Mouse (Mus musculus) myocyte (in vitro differentiated cells): ENCODE measurements at regions not wholly inside any gene's neighbourhood (a gene's known extent, or its start where the extent isn't known, plus 50 kb on each side); places are given as distances from the start of the nearest gene placed in this dataset.

Source experiments
- MAX ChIP-seq: IDR thresholded peaks from one replicate; pipeline ENCODE4 v1.6.1; 2011; ENCODE audit warnings: low read depth, mild to moderate bottlenecking, control low read depth
- MYOG ChIP-seq, 3 experiments: IDR thresholded peaks; one replicate each; pipeline ENCODE4 v1.6.1; 2011; ENCODE audit warnings: control low read depth in 2 of 3, low read depth in 2 of 3, mild to moderate bottlenecking in 2 of 3; ENCODE audit not compliant: insufficient read length in 2 of 3, control insufficient read depth in 1 of 3, insufficient read depth in 1 of 3
- POLR2A ChIP-seq: IDR thresholded peaks from one replicate; pipeline ENCODE4 v1.6.1; 2011; ENCODE audit warnings: low read depth, mild to moderate bottlenecking, control low read depth, moderate library complexity; ENCODE audit not compliant: insufficient read length

DNA sequence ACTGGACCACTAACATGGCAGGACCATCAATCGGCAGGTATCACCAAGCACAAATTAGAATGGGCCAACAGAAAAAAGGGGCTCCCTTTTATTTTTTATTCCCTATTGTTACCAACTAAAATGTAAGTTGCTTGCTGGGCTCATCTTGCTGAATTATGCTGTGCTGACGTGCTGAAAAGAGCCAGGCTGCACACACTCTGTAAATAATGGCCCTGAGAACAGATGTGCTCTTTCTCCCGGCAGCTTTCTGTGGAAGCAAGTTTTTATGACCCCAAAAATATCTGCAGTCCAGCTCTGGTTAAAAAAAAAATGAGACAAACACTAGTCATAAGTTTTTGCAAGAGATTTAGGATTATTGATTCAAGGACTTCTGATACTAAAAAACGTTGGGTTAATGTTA lies 230.4 kb downstream of the Dad1 start:
- TF ChIP-seq POLR2A (no peak), MYOG (IDR thresholded peaks at IDR 0.05; ENCODE audit: control insufficient read depth in 1 of 3, insufficient read depth in 1 of 3, insufficient read length in 2 of 3, low read depth in 2 of 3) (no peak), MAX (no peak)
